Mouse (Mus musculus) forebrain, embryonic 15.5 days (tissue): ENCODE measurements around the gene Ccdc91. TPM values are rescaled to one million over a fixed set of nuclear protein-coding genes. Genes with fewer than 3 reads are reported as not detected.

Experiments used
- ATAC-seq: fragments of 200-750 bp; cut with Nextera tagmentation; replicated peaks from 2 replicates; pipeline ENCODE4 v1.8.0; 2017; ENCODE audit warnings: mild to moderate bottlenecking, moderate TSS enrichment, moderate library complexity
- H3K27ac ChIP-seq: fragments of 300-500 bp; sonication (generic); replicated peaks from 2 replicates; pipeline ENCODE4 v1.5.1; 2015; ENCODE audit warnings: mild to moderate bottlenecking, inconsistent platforms
- H3K27me3 ChIP-seq: fragments of 300-500 bp; sonication (generic); 2 replicates; pipeline ENCODE4 v1.6.1; 2015; ENCODE audit warnings: inconsistent platforms
- H3K36me3 ChIP-seq: fragments of 300-500 bp; sonication (generic); 2 replicates; pipeline ENCODE4 v1.6.1; 2015; ENCODE audit warnings: mild to moderate bottlenecking, inconsistent platforms
- H3K4me1 ChIP-seq: fragments of 300-500 bp; sonication (generic); 2 replicates; pipeline ENCODE4 v1.6.1; 2015; ENCODE audit warnings: inconsistent platforms
- H3K4me2 ChIP-seq: fragments of 300-500 bp; sonication (generic); replicated peaks from 2 replicates; pipeline ENCODE4 v1.6.1; 2015; ENCODE audit warnings: mild to moderate bottlenecking, inconsistent platforms
- H3K4me3 ChIP-seq: fragments of 300-500 bp; sonication (generic); 2 replicates; pipeline ENCODE4 v1.5.1; 2015; ENCODE audit warnings: mild to moderate bottlenecking, inconsistent platforms
- H3K9ac ChIP-seq: fragments of 300-500 bp; sonication (generic); replicated peaks from 2 replicates; pipeline ENCODE4 v1.6.1; 2015; ENCODE audit warnings: mild to moderate bottlenecking, inconsistent platforms
- H3K9me3 ChIP-seq: fragments of 300-500 bp; sonication (generic); 2 replicates; pipeline ENCODE4 v1.6.1; 2016; ENCODE audit warnings: inconsistent platforms
- WGBS: fragments of 180-500 bp; shearing (Covaris S2); methylation state at CpG from one replicate; pipeline ENCODE4 v1.1.7; 2015; ENCODE audit warnings: mixed read lengths; 5-methylcytosine and 5-hydroxymethylcytosine counted together
- polyA plus RNA-seq: library from polyadenylated mRNA; unstranded; fragments of >200 nt; fragmentation: Nextera tagmentation; extraction: Ambion mirVana; gene quantifications from 2 replicates; pipeline ENCODE4 v1.2.1, GENCODE M21; 2015

The Ccdc91 gene
- 34.7 and 37.9 TPM in 2 replicates for polyA plus RNA-seq

DNA sequence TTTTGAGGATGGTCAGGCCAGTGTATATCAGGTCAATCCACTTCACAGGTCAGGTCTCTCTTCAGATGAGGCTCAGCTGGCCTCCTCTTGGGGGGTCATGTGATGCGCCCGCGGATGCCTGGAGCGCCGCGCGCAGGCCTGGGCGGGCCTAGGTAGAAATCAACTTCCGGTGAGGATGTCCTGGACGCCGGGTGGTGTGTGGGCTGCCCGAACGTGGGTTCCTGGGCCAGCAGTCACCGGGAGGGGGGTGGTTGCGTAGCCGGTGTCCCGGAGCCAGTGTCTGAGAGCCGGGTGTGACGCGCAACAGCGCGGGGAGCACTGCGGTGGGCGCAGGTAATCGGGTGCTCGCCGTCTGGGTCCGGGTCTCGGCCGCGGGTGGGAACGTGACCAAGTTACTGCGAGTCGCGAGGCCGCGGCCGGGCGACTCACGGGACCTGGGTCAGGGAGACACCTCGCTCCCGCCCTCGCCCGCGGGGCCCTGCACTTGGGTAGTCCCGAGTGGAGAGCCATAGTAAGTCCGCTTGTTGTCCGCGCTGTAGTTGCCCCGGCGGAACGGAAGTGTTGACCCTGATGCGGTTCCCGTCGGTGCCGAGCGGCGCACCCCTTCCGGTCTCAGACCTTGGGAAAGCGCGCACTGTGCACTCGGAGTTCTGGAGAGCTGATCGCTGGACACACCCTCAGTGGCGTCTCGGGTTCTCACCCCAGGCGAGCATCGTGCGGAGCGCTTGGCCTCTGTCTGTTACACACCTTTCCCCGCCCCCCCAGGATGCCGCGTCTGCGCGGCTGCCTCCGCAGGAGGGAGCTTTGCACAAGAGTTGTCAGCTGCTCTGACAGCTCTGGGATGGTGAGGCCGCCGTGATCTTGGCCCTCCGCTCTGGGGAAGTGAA is at the start of gene Ccdc91:
Gene Ccdc91 (plus strand): TSS at position 102 of the 887 bp plus-strand sequence.
- H3K9me3 ChIP-seq: no peaks in the 10 kb centered on the region
- WGBS: under 1% methylated on average over 77 of the region's 78 CpGs

DNA sequence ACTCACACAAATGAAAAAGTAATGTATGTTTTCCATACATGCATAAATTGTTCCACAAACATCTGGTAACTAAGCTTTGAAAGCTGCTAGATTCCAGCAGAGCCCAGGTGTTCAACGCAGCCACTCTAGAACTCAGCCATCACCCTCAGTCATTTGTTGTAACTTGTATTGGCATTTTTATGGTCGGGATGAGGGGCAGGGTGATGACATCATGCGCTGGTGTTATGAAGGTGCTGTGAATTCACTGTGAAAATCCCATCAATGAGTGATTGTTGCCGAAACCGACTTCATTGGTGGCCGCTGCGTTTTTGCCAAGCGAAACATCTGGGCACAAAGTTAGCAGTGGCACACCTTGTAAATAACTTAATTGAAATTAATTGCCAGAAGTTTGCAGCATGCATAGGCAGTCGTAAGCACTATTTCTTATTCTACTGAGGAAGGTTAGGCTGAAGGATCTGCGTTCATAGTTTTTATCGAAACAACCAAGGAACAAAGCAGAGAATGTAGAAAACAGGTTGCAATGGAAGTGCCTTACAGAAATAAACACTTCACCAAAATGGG is 48.6 kb upstream of the Ccdc91 start:
- WGBS: 89% methylated on average over 11 of the region's 11 CpGs
- no peak overlapping the region for H3K4me3 ChIP-seq
- no peak for ATAC-seq
- H3K4me1 ChIP-seq: no peaks in the 10 kb centered on the region
- H3K36me3 ChIP-seq: no peaks in the 10 kb centered on the region
- no peak overlapping the region for H3K4me2 ChIP-seq
- H3K27me3 ChIP-seq: no peaks in the 10 kb centered on the region
- no peaks in the 10 kb centered on the region for H3K9me3 ChIP-seq
- no peak overlapping the region for H3K27ac ChIP-seq
- no peak overlapping the region for H3K9ac ChIP-seq

More for the DNA sequence above, at the start of gene Ccdc91:
- Histone ChIP-seq H3K4me1 (peaks cover 12% of the 10 kb centered on the region), H3K36me3 (no peaks in the 10 kb centered on the region), H3K9ac (peak within 1 kb of the TSS; percentile 77), H3K27ac (peak within 1 kb of the TSS; percentile 68), H3K27me3 (no peaks in the 10 kb centered on the region), H3K4me2 (peak within 1 kb of the TSS; percentile 76), H3K4me3 (peak within 1 kb of the TSS; percentile 88)
- ATAC-seq: peak; percentile 97

- Histone ChIP-seq H3K4me1 (no peaks in the 10 kb centered on the region), H3K9ac (no peak overlapping the region), H3K4me2 (no peak overlapping the region), H3K27me3 (no peaks in the 10 kb centered on the region), H3K36me3 (no peaks in the 10 kb centered on the region), H3K4me3 (no peak overlapping the region), H3K27ac (no peak overlapping the region), H3K9me3 (no peaks in the 10 kb centered on the region)
- WGBS: 87% methylated on average over 5 of the region's 5 CpGs
- ATAC-seq: no peak
These were observed 19.9 kb upstream of the Ccdc91 start for GRCm38 (mm10) chr6:147455775-147456174.

GRCm38 (mm10) chr6:147458637-147459301 is 16.9 kb upstream of the Ccdc91 start:
- Histone ChIP-seq H3K27me3 (no peaks in the 10 kb centered on the region), H3K4me3 (no peak overlapping the region), H3K4me2 (no peak overlapping the region), H3K9ac (no peak overlapping the region), H3K4me1 (no peaks in the 10 kb centered on the region), H3K9me3 (no peaks in the 10 kb centered on the region), H3K36me3 (no peaks in the 10 kb centered on the region), H3K27ac (no peak overlapping the region)
- ATAC-seq: no peak
- 88% methylated on average over 11 of the region's 11 CpGs for WGBS

DNA sequence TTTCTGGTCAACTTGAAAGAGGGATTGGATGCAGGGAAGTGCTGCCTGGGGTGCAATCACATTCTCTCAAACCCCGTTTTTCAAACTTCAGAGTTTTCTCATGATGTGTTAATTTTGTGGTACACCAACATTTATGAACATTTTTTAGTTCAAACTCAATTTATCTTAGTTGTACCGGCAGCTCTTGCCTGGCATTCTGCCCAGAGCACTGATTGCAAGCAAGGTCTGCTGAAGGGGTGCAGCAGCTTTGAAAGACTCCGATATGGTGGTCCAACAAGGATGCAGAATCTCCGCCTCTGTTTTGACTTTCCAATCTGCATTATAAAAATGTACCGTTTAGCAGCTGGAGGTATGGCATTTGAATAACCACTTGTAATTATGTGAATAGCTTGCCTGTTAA is 5.6 kb upstream of the Ccdc91 start:
- Histone ChIP-seq H3K9ac (no peak overlapping the region), H3K4me2 (no peak overlapping the region), H3K36me3 (no peaks in the 10 kb centered on the region), H3K4me1 (no peaks in the 10 kb centered on the region), H3K4me3 (no peak overlapping the region), H3K27me3 (no peaks in the 10 kb centered on the region), H3K9me3 (no peaks in the 10 kb centered on the region), H3K27ac (no peak overlapping the region)
- WGBS: 60% methylated on average over 5 of the region's 5 CpGs
- no peak for ATAC-seq

GRCm38 (mm10) chr6:147481141-147481540 is 5.5 kb downstream of the Ccdc91 start:
- Histone ChIP-seq H3K9ac (no peak overlapping the region), H3K9me3 (no peaks in the 10 kb centered on the region), H3K4me3 (no peak overlapping the region), H3K36me3 (no peaks in the 10 kb centered on the region), H3K4me2 (no peak overlapping the region), H3K4me1 (peaks cover 6% of the 10 kb centered on the region), H3K27ac (no peak overlapping the region), H3K27me3 (no peaks in the 10 kb centered on the region)
- ATAC-seq: no peak
- 93% methylated on average over 5 of the region's 5 CpGs for WGBS

DNA sequence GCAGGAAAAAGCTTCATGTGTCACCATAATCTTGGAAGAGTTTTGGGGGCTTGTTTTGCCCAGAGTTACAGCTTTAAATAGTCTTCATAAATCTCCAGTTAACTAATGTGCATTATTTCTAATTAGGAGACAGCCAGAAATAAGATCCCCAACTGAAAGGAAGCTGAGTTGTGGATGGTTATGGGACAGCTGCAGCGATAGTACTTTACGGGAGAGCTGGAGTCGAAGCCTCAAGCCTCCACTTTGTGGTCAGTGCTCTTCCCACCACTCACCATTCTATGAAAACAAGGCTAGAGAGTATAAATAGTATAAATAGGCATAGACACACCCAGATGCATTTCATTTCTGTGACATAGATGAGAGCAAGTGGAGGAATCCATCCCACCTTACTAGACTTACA is 14.5 kb downstream of the Ccdc91 start:
- no peak for ATAC-seq
- Histone ChIP-seq H3K27ac (no peak overlapping the region), H3K36me3 (no peaks in the 10 kb centered on the region), H3K4me2 (no peak overlapping the region), H3K4me3 (no peak overlapping the region), H3K4me1 (no peaks in the 10 kb centered on the region), H3K27me3 (no peaks in the 10 kb centered on the region), H3K9me3 (no peaks in the 10 kb centered on the region), H3K9ac (no peak overlapping the region)
- WGBS: 93% methylated on average over 3 of the region's 3 CpGs

DNA sequence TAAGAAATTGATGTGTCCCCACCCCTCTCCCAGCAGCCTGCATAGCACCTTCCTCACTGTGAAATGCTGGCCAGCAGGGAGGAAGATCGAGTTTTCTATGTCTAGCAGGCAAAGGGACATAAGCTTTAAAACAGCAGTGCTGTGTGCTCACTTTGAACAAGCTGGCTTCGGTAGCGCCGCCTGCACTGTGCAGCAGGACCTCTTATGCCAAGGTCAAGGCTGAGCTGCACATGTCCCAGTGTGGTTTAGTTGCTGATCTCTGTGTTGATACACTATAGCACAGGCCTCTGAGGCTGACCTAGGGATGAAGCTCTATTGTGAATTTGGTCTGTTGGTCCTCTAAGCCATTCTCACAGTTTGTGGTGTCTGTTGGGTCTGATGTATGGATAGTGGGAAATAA is 16.9 kb downstream of the Ccdc91 start:
- H3K27ac ChIP-seq: no peak overlapping the region
- H3K27me3 ChIP-seq: no peaks in the 10 kb centered on the region
- 89% methylated on average over 4 of the region's 4 CpGs for WGBS
- no peak overlapping the region for H3K4me2 ChIP-seq
- no peaks in the 10 kb centered on the region for H3K4me1 ChIP-seq
- H3K9me3 ChIP-seq: no peaks in the 10 kb centered on the region
- no peak overlapping the region for H3K9ac ChIP-seq
- no peaks in the 10 kb centered on the region for H3K36me3 ChIP-seq
- H3K4me3 ChIP-seq: no peak overlapping the region
- no peak for ATAC-seq

GRCm38 (mm10) chr6:147501439-147501838 is 25.8 kb downstream of the Ccdc91 start:
- Histone ChIP-seq H3K4me2 (no peak overlapping the region), H3K27ac (no peak overlapping the region), H3K4me1 (no peaks in the 10 kb centered on the region), H3K4me3 (no peak overlapping the region), H3K36me3 (no peaks in the 10 kb centered on the region), H3K9ac (no peak overlapping the region), H3K9me3 (no peaks in the 10 kb centered on the region), H3K27me3 (no peaks in the 10 kb centered on the region)
- ATAC-seq: no peak
- 94% methylated on average over 3 of the region's 3 CpGs for WGBS

DNA sequence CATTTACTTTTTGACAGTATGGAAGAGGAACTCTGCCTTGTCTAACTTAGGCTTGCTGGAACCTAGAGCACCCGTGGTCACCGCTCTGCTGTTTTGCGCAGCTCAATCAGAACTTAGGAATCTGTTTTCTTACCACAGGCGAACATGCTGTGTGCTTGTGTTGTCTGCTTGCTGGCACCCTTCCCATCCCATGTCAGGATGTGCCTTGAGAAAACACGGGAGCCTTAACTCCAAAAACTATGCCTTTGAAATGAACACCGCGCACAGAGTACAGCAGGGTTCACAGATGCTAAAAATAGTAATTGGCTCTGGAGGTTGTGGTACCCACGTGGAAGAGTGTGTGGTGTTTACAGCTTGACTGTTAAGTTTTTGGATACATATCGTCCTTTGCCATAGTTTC is 30.4 kb downstream of the Ccdc91 start:
- Histone ChIP-seq H3K27me3 (no peaks in the 10 kb centered on the region), H3K9ac (no peak overlapping the region), H3K4me2 (no peak overlapping the region), H3K4me3 (no peak overlapping the region), H3K36me3 (no peaks in the 10 kb centered on the region), H3K9me3 (no peaks in the 10 kb centered on the region), H3K4me1 (no peaks in the 10 kb centered on the region), H3K27ac (no peak overlapping the region)
- ATAC-seq: no peak
- 79% methylated on average over 9 of the region's 9 CpGs for WGBS

- ATAC-seq: no peak
- Histone ChIP-seq H3K4me3 (no peak overlapping the region), H3K4me2 (no peak overlapping the region), H3K27me3 (no peaks in the 10 kb centered on the region), H3K9me3 (no peaks in the 10 kb centered on the region), H3K9ac (no peak overlapping the region), H3K27ac (no peak overlapping the region), H3K4me1 (no peaks in the 10 kb centered on the region), H3K36me3 (no peaks in the 10 kb centered on the region)
- 83% methylated on average over 10 of the region's 10 CpGs for WGBS
These were observed 30.9 kb downstream of the Ccdc91 start for GRCm38 (mm10) chr6:147506496-147506895.

DNA sequence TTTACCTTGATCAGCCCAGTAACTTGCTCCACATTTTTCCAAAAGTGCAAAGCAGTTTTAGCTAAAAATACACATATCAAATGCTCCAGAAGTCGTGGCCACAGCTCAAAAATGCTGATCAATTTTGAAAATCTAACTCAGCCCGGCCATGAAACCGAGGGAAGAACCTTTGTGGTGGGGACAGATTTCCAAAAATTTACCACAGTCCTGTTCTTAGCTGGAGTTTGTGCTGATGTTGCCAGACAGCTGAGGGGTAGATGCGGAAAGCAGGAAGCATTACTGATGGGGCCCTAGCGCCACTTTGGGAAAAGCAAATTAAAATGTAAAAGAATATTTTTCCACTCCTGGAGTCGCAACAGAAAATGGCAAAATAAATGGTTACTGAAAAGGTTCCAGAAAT is 31.6 kb downstream of the Ccdc91 start:
- H3K4me3 ChIP-seq: no peak overlapping the region
- H3K9me3 ChIP-seq: no peaks in the 10 kb centered on the region
- H3K4me1 ChIP-seq: no peaks in the 10 kb centered on the region
- H3K36me3 ChIP-seq: no peaks in the 10 kb centered on the region
- no peak overlapping the region for H3K27ac ChIP-seq
- ATAC-seq: no peak
- 92% methylated on average over 6 of the region's 6 CpGs for WGBS
- no peak overlapping the region for H3K9ac ChIP-seq
- H3K27me3 ChIP-seq: no peaks in the 10 kb centered on the region
- H3K4me2 ChIP-seq: no peak overlapping the region
